Mouse (Mus musculus) liver, embryonic 15.5 days (tissue): ENCODE measurements at regions not wholly inside any gene's neighbourhood (a gene's known extent, or its start where the extent isn't known, plus 50 kb on each side); places are given as distances from the start of the nearest gene placed in this dataset.

Source experiments
- ATAC-seq: fragments of 200-750 bp; cut with Nextera tagmentation; 2 replicates; pipeline ENCODE4 v1.8.0; 2017; ENCODE audit warnings: moderate number of reproducible peaks, mild to moderate bottlenecking, moderate library complexity; ENCODE audit not compliant: insufficient read depth
- H3K27ac ChIP-seq: fragments of 300-500 bp; sonication (generic); replicated peaks from 2 replicates; pipeline ENCODE4 v1.5.1; 2015; ENCODE audit warnings: mild to moderate bottlenecking, inconsistent platforms
- H3K27me3 ChIP-seq: fragments of 300-500 bp; sonication (generic); 2 replicates; pipeline ENCODE4 v1.6.1; 2015; ENCODE audit warnings: mild to moderate bottlenecking, inconsistent platforms
- H3K36me3 ChIP-seq: fragments of 300-500 bp; sonication (generic); replicated peaks from 2 replicates; pipeline ENCODE4 v1.6.1; 2015; ENCODE audit warnings: moderate library complexity, mild to moderate bottlenecking, inconsistent platforms
- H3K4me1 ChIP-seq: fragments of 300-500 bp; sonication (generic); replicated peaks from 2 replicates; pipeline ENCODE4 v1.6.1; 2015; ENCODE audit warnings: inconsistent platforms
- H3K4me2 ChIP-seq: fragments of 300-500 bp; sonication (generic); 2 replicates; pipeline ENCODE4 v1.6.1; 2015; ENCODE audit warnings: moderate library complexity, mild to moderate bottlenecking, inconsistent platforms
- H3K4me3 ChIP-seq: fragments of 300-500 bp; sonication (generic); replicated peaks from 2 replicates; pipeline ENCODE4 v1.5.1; 2015; ENCODE audit warnings: mild to moderate bottlenecking, inconsistent platforms
- H3K9ac ChIP-seq: fragments of 300-500 bp; sonication (generic); 2 replicates; pipeline ENCODE4 v1.6.1; 2015; ENCODE audit warnings: moderate library complexity, mild to moderate bottlenecking, inconsistent platforms
- H3K9me3 ChIP-seq: fragments of 300-500 bp; sonication (generic); replicated peaks from 2 replicates; pipeline ENCODE4 v1.6.1; 2016; ENCODE audit warnings: inconsistent platforms
- WGBS: fragments of 180-500 bp; shearing (Covaris S2); methylation state at CpG from one replicate; pipeline ENCODE4 v1.1.7; 2015; ENCODE audit warnings: mixed read lengths; ENCODE audit not compliant: insufficient replicate concordance; 5-methylcytosine and 5-hydroxymethylcytosine counted together

DNA sequence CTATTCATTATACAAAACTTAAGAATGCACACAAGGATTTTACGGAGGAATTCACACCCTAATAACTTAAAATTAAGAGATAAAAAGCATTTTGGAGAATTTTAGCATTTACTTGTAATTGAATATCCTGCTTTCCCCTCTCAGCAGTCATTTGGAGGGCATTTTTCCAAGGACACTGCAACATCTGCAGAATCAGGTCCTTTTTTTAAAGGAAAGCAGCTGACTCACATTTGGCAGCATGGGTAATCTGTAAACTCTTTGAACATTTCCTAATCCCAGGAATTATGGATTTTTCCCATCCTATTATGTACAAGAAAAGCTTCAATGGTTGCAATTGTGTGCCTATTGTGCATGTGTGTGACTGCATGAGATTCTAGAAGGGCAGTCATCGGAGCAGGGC lies 112.0 kb downstream of the Gm19410 start:
- H3K36me3 ChIP-seq: no peaks in the 10 kb centered on the region
- no peak overlapping the region for H3K4me2 ChIP-seq
- H3K9ac ChIP-seq: no peak overlapping the region
- H3K27ac ChIP-seq: no peak overlapping the region
- 64% methylated on average over 2 of the region's 2 CpGs for WGBS
- no peaks in the 10 kb centered on the region for H3K27me3 ChIP-seq
- H3K9me3 ChIP-seq: no peaks in the 10 kb centered on the region
- no peaks in the 10 kb centered on the region for H3K4me1 ChIP-seq
- H3K4me3 ChIP-seq: no peak overlapping the region
- ATAC-seq: no peak

DNA sequence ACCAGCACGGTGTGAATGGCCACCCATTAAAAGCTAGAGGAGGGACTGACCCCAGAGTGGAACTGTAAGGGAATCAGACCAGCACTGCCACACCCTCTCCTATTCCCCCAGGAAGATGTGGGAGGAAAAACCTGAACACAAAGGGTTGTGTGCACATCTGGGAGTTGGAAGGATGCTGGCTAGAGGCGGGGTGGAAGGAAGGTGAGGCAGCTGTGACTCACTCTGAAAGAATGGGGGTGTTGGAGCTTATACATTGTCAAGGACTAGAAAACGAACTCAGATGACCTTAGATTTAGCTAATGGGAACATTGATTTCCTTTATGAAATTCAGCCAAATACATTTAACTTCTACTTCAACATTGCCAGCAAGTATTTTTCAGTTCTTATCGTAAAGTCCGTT lies 116.2 kb downstream of the Gm19410 start:
- no peak overlapping the region for H3K4me3 ChIP-seq
- no peak overlapping the region for H3K27ac ChIP-seq
- no peaks in the 10 kb centered on the region for H3K27me3 ChIP-seq
- WGBS: 48% methylated on average over 5 of the region's 5 CpGs
- H3K36me3 ChIP-seq: no peaks in the 10 kb centered on the region
- H3K9ac ChIP-seq: no peak overlapping the region
- H3K4me1 ChIP-seq: no peaks in the 10 kb centered on the region
- no peak overlapping the region for H3K4me2 ChIP-seq
- no peaks in the 10 kb centered on the region for H3K9me3 ChIP-seq
- no peak for ATAC-seq

DNA sequence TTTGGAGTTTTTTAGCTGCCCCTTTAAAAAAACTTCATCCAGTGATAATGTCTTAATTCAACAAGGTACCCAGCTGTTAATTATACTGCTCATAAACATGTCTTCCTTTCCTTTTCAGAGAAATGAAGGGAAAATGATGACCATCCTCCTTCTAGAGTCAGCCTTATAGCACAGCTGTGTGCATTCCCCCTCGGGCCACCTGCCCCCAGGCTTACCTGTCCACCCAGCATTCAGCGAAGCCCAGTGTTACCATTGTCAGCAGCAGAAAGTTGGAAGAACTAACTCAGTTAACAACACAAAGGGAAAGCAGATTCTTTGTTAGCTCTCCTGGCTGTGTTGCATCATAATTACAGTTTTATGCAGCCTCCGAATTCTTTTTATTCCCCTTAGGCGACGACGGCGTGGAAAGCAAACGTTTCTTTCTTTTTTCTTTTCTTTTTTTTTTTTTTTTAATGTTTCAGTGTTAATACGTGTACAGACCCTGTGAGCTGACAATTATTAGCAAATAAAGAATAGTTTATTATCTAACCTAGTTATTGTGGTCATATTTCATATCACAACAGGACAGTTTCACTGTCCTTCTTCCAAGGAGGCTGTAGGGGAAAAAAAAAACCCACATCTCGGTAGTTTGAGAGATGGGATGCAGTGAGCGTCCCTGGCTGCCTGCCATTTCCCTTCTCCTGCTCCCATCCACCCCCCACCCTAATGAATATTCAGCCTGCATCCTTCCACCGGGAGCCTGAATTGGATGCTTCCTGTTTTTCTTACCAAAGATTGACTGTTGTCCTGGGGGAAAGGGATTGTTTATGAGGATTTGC lies 117.3 kb downstream of the Gm19410 start:
- Histone ChIP-seq H3K36me3 (no peaks in the 10 kb centered on the region), H3K4me2 (no peak overlapping the region), H3K27me3 (no peaks in the 10 kb centered on the region), H3K27ac (no peak overlapping the region), H3K4me1 (no peaks in the 10 kb centered on the region), H3K9ac (no peak overlapping the region), H3K4me3 (no peak overlapping the region), H3K9me3 (no peaks in the 10 kb centered on the region)
- 36% methylated on average over 12 of the region's 12 CpGs for WGBS
- ATAC-seq: no peak

DNA sequence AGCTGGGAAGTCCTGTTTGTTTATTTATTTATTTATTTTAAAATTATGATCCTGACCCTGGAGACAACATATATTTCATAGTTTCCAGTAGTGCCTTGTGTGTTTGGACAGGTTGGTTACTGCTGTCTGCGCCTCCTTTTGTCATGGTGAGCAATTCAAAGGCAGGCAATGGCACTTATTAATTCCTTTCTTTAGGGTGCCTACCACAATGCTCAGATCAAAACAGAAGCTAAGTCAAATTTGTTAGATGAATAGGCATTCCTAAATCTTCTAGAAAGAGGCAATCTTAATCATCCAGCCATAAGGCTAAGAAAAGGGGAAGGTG lies 117.8 kb downstream of the Gm19410 start:
- Histone ChIP-seq H3K27me3 (no peaks in the 10 kb centered on the region), H3K27ac (no peak overlapping the region), H3K9me3 (no peaks in the 10 kb centered on the region), H3K4me2 (no peak overlapping the region), H3K4me3 (no peak overlapping the region), H3K9ac (no peak overlapping the region), H3K4me1 (no peaks in the 10 kb centered on the region), H3K36me3 (no peaks in the 10 kb centered on the region)
- 52% methylated on average over 1 of the region's 1 CpGs for WGBS
- ATAC-seq: no peak

DNA sequence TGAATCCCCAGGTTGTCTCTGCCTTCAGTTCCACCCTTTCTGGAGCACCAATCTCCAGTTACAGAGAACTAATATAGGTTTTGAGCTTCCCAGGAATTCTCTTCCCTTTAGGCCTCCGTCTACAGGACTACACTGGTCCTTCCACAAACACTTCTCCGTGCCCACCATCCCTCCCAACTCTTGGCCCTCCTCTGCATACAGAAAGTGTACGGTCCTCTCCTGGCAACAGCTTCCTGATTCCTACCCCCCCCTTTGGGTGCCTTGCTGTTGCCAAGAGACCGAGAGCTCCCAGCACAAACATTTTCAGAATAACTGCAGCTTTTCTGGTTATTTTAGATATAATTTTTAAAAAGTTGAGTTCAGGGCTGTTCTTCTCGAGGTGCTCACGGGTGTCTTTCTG lies 119.0 kb downstream of the Gm19410 start:
- Histone ChIP-seq H3K36me3 (no peaks in the 10 kb centered on the region), H3K27me3 (no peaks in the 10 kb centered on the region), H3K4me3 (no peak overlapping the region), H3K4me2 (no peak overlapping the region), H3K27ac (no peak overlapping the region), H3K9ac (no peak overlapping the region), H3K9me3 (no peaks in the 10 kb centered on the region), H3K4me1 (no peaks in the 10 kb centered on the region)
- no peak for ATAC-seq
- WGBS: 63% methylated on average over 6 of the region's 6 CpGs

DNA sequence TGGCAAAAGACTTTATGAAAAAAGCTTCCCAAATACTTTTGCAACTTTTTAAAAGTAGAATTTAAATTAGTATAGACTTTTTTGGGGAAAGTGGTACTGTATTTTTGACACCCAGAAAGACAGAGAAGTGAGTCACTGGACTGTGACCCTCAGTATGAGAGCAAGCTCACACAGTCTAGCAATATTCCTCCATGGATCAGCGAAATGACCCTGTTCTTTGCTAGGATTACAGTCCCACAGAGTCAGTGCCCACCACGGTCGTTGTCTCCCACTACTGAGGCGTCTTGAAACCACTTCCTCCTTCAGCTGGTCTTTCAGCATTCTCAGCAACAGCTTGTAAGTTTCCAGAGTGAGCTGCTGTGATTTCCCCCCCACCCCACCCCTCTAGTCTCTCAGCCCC lies 124.5 kb downstream of the Gm19410 start:
- H3K36me3 ChIP-seq: no peaks in the 10 kb centered on the region
- no peak overlapping the region for H3K4me2 ChIP-seq
- 24% methylated on average over 4 of the region's 4 CpGs for WGBS
- H3K27me3 ChIP-seq: no peaks in the 10 kb centered on the region
- H3K9ac ChIP-seq: no peak overlapping the region
- no peak for ATAC-seq
- H3K4me1 ChIP-seq: no peaks in the 10 kb centered on the region
- H3K9me3 ChIP-seq: no peaks in the 10 kb centered on the region
- no peak overlapping the region for H3K27ac ChIP-seq
- no peak overlapping the region for H3K4me3 ChIP-seq

DNA sequence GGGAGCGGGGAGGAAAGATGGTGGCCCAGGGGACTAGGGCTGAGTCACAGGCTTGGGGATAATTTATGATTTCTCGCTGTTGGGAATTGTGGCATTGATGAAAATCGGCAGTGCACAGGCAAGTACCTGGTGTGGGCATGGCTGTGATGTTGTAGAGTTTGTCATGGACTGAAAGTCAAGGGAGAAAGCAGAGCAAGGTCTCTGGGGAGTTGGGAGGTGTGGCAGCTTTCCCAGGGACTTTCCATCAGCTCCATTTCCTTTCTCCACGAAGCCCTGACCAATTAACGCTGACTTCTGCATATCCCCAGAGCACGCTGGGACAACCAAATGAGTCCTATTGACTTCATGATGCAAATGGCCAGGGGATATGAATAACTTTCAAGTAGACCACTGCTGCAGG lies 126.2 kb downstream of the Gm19410 start:
- Histone ChIP-seq H3K27me3 (no peaks in the 10 kb centered on the region), H3K36me3 (no peaks in the 10 kb centered on the region), H3K9me3 (no peaks in the 10 kb centered on the region), H3K9ac (no peak overlapping the region), H3K27ac (no peak overlapping the region), H3K4me2 (no peak overlapping the region), H3K4me1 (no peaks in the 10 kb centered on the region), H3K4me3 (no peak overlapping the region)
- WGBS: 59% methylated on average over 6 of the region's 6 CpGs
- ATAC-seq: no peak

DNA sequence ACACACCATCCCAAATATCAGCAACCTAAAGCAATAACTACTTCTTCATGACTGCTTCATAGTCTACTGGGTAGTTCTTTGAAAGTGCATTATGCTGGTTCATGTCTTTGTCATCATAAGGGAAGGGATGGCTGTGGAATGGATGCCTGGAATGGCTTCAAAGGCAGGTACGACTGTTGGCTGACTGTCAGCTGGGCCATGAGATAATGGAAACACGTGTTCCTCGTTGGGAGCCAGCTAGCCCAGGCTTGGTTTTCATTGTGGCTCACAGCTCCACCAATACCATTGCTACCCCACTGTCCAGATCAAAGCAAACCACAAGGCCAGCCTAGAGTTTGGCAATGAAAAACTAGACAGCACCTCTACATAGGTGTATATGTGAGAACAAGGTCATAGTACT lies 132.9 kb downstream of the Gm19410 start:
- 50% methylated on average over 3 of the region's 3 CpGs for WGBS
- no peaks in the 10 kb centered on the region for H3K9me3 ChIP-seq
- H3K4me3 ChIP-seq: no peak overlapping the region
- no peaks in the 10 kb centered on the region for H3K36me3 ChIP-seq
- no peaks in the 10 kb centered on the region for H3K4me1 ChIP-seq
- H3K27me3 ChIP-seq: no peaks in the 10 kb centered on the region
- H3K27ac ChIP-seq: no peak overlapping the region
- no peak for ATAC-seq
- H3K9ac ChIP-seq: no peak overlapping the region
- no peak overlapping the region for H3K4me2 ChIP-seq

DNA sequence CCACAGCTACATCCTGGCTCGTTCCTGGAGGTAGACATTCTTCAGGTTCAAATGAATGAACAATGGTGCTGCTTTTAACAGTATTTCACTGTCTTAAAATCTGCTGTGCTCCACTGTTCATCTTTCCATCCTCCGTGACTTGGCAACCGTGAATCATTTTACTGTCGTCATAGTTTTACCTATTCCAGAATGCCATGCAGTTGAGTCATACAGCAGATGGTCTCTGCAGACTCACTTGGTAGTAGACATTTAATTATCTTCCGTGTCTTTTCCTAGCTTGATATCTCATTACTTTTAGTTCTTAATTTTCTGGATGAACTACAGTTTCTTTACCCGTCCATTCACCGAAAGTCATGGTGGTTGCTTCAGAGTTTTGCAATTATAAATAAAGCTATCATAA lies 135.9 kb downstream of the Gm19410 start:
- Histone ChIP-seq H3K27ac (no peak overlapping the region), H3K4me1 (no peaks in the 10 kb centered on the region), H3K9me3 (no peaks in the 10 kb centered on the region), H3K9ac (no peak overlapping the region), H3K36me3 (no peaks in the 10 kb centered on the region), H3K4me2 (no peak overlapping the region), H3K27me3 (no peaks in the 10 kb centered on the region), H3K4me3 (no peak overlapping the region)
- WGBS: 64% methylated on average over 7 of the region's 7 CpGs
- no peak for ATAC-seq

DNA sequence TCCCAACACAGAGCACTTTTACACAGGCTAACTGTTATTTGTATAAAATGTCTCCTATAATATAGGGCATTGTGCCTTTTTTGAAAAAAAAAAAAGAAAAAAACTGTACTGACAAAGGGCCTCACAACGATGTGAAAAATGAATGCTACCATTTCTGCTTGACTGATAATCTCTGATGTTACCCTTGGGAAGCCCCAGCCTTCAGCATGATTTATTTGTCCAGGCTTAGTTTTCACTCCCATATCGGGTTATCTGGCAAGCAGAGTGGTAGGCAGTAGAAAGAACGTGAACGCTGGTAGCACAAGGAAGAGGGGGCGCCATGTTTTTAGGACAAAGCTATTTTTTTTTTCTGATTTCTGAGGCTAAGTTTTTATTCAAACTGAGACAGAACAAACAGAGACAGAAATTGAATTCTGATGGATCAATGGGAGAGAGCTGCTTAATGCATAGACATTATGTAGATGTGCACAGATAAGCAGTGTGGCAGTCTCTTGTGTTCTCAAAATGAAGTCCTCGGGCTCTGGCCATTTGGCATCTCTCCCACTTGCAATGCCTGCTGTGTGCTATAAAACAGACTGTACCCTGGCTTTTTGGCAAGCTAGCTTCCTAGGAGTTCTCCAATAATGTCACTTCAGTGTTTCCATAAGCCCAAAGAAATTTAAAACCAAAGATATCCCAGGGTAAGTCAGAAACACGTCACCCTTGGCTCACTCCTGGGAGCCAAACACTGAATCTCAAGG lies 139.3 kb downstream of the Gm19410 start:
- WGBS: 69% methylated on average over 7 of the region's 7 CpGs
- Histone ChIP-seq H3K4me3 (no peak overlapping the region), H3K27me3 (no peaks in the 10 kb centered on the region), H3K9ac (no peak overlapping the region), H3K9me3 (no peaks in the 10 kb centered on the region), H3K27ac (no peak overlapping the region), H3K36me3 (no peaks in the 10 kb centered on the region), H3K4me1 (no peaks in the 10 kb centered on the region), H3K4me2 (no peak overlapping the region)
- ATAC-seq: no peak

DNA sequence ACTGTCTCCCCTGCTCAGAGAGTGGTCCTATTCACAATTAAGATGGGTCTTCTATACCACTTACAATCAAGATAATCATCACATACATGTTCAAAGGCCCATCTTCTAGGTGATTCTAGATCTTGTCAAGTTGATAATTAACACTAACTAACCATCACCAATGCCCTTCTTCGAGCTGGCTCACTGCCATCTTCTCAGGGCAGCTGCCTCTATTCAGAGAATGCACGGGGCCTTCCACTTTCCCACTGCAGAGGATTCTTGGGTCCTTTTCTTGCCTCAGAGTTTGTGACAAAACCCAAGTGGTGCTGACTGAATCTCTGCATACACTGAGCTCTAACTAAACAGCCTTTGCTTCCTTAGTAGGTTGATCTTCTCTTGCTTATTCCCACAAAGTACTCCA lies 142.4 kb downstream of the Gm19410 start:
- no peaks in the 10 kb centered on the region for H3K9me3 ChIP-seq
- no peaks in the 10 kb centered on the region for H3K27me3 ChIP-seq
- no peak for ATAC-seq
- H3K4me2 ChIP-seq: no peak overlapping the region
- no peaks in the 10 kb centered on the region for H3K36me3 ChIP-seq
- no peak overlapping the region for H3K4me3 ChIP-seq
- no peaks in the 10 kb centered on the region for H3K4me1 ChIP-seq
- H3K27ac ChIP-seq: no peak overlapping the region
- no peak overlapping the region for H3K9ac ChIP-seq
- WGBS: 60% methylated on average over 2 of the region's 2 CpGs

DNA sequence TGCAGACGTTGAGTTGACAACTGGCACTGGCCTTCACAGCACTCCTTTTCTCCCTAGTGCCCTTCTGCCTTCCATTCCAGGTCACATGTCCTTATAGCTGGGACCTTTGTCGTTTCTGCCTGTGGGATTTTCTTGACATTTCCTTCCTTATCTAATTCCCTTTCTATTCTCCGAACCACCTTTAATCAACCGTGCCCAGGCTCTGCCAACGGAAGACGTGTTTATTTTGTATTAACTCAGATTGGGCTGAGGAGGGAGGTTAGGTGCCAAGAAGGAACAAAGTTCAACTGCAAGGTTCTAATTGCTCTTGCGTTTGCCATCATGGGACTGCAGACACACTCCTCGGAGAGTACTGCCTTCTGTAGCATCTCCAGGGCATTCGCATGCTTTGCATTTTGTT lies 146.7 kb downstream of the Gm19410 start:
- H3K9me3 ChIP-seq: no peaks in the 10 kb centered on the region
- H3K4me2 ChIP-seq: no peak overlapping the region
- no peaks in the 10 kb centered on the region for H3K4me1 ChIP-seq
- WGBS: 55% methylated on average over 9 of the region's 9 CpGs
- no peak for ATAC-seq
- H3K4me3 ChIP-seq: no peak overlapping the region
- H3K9ac ChIP-seq: no peak overlapping the region
- no peak overlapping the region for H3K27ac ChIP-seq
- H3K36me3 ChIP-seq: no peaks in the 10 kb centered on the region
- no peaks in the 10 kb centered on the region for H3K27me3 ChIP-seq
